Mouse (Mus musculus) thymus, adult 2 months (tissue): ENCODE data around the gene Krt79. TPM values are rescaled to one million over a fixed set of nuclear protein-coding genes. Genes with fewer than 3 reads are reported as not detected.

Source experiments
- DNase-seq: peaks from one replicate; pipeline ENCODE4 v3.0.0; 2021
- H3K27ac ChIP-seq: fragments of 200-500 bp; 2 replicates; pipeline ENCODE4 v1.5.1; 2012; ENCODE audit warnings: low read length, control low read depth; ENCODE audit not compliant: control insufficient read depth, insufficient read depth
- H3K27me3 ChIP-seq: fragments of 200-500 bp; 2 replicates; pipeline ENCODE4 v1.6.1; 2012; ENCODE audit warnings: mild to moderate bottlenecking, low read length, moderate library complexity, mixed read lengths; ENCODE audit not compliant: control insufficient read depth, insufficient read depth
- H3K36me3 ChIP-seq: fragments of 200-500 bp; 2 replicates; pipeline ENCODE4 v1.6.1; 2012; ENCODE audit warnings: mild to moderate bottlenecking, low read length, moderate library complexity; ENCODE audit not compliant: control insufficient read depth, insufficient read depth
- H3K4me1 ChIP-seq: fragments of 200-500 bp; replicated peaks from 2 replicates; pipeline ENCODE4 v1.6.1; 2012; ENCODE audit warnings: low read length; ENCODE audit not compliant: control insufficient read depth, insufficient read depth
- H3K4me3 ChIP-seq: fragments of 200-500 bp; 2 replicates; pipeline ENCODE4 v1.5.1; 2012; ENCODE audit warnings: mild to moderate bottlenecking, low read length, control low read depth, moderate library complexity; ENCODE audit not compliant: control insufficient read depth, insufficient read depth
- CTCF ChIP-seq: fragments of 200-500 bp; IDR thresholded peaks from 2 replicates; pipeline ENCODE4 v1.5.1; 2012; ENCODE audit warnings: mild to moderate bottlenecking, control low read depth, low read length, moderate library complexity, borderline replicate concordance; ENCODE audit not compliant: control insufficient read depth, poor library complexity, insufficient read depth; ENCODE audit errors: extremely low read depth
- POLR2A ChIP-seq: fragments of 200-500 bp; IDR thresholded peaks from 2 replicates; pipeline ENCODE4 v1.6.1; 2012; ENCODE audit warnings: mild to moderate bottlenecking, low read length, control low read depth, moderate library complexity; ENCODE audit not compliant: control insufficient read depth, poor library complexity, insufficient read depth; ENCODE audit errors: extremely low read depth
- WGBS: fragments of 180-500 bp; shearing (Covaris S2); methylation state at CpG from one replicate; pipeline ENCODE4 v1.1.7; 2018; 5-methylcytosine and 5-hydroxymethylcytosine counted together
- polyA plus RNA-seq: library from polyadenylated mRNA; depleted of rRNA; stranded (reverse); fragments of >200 nt; gene quantifications from 2 replicates; pipeline ENCODE4 v1.2.3, GENCODE M21; 2012; rRNA removed

The Krt79 gene
- 1.7 and 1.8 TPM in 2 replicates for polyA plus RNA-seq

- no peaks in the 10 kb centered on the region for H3K4me1 ChIP-seq
- WGBS = 66% methylated on average over 6 of the region's 6 CpGs
- no peaks in the 10 kb centered on the region for H3K27me3 ChIP-seq
Measured at GRCm38 (mm10) chr15:101940274-101940829, at the start of gene Krt79. TSS of gene Krt79 (minus strand) at chr15:101940324.

GRCm38 (mm10) chr15:101988714-101989113 is 48.6 kb upstream of the Krt79 start:
- DNase-seq = no peak
- Histone ChIP-seq H3K36me3 (no peaks in the 10 kb centered on the region), H3K27me3 (no peaks in the 10 kb centered on the region), H3K27ac (no peak overlapping the region), H3K4me3 (no peak overlapping the region), H3K4me1 (peaks cover 3% of the 10 kb centered on the region)
- WGBS = 70% methylated on average over 8 of the region's 8 CpGs
- TF ChIP-seq POLR2A (no peak), CTCF (no peak)

More at GRCm38 (mm10) chr15:101940274-101940829, at the start of gene Krt79:
- Histone ChIP-seq H3K4me3 (no peak within 1 kb of the TSS), H3K27ac (no peak within 1 kb of the TSS), H3K36me3 (no peaks in the 10 kb centered on the region)
- no peak for DNase-seq
- TF ChIP-seq POLR2A (no peak), CTCF (no peak)

- peak; percentile 77 for DNase-seq
- Histone ChIP-seq H3K27me3 (no peaks in the 10 kb centered on the region), H3K36me3 (no peaks in the 10 kb centered on the region), H3K27ac (no peak overlapping the region), H3K4me1 (peaks cover 3% of the 10 kb centered on the region), H3K4me3 (no peak overlapping the region)
- no peak for TF ChIP-seq POLR2A
- TF ChIP-seq CTCF = no peak
- WGBS = 1% methylated on average over 10 of the region's 10 CpGs
Measured at GRCm38 (mm10) chr15:101988119-101988518, 48.0 kb upstream of the Krt79 start.

GRCm38 (mm10) chr15:101984746-101985145 is 44.6 kb upstream of the Krt79 start:
- no peak for DNase-seq
- Histone ChIP-seq H3K27ac (no peak overlapping the region), H3K4me1 (peaks cover 3% of the 10 kb centered on the region), H3K36me3 (no peaks in the 10 kb centered on the region), H3K4me3 (no peak overlapping the region), H3K27me3 (no peaks in the 10 kb centered on the region)
- TF ChIP-seq POLR2A (no peak), CTCF (no peak)
- 7% methylated on average over 6 of the region's 6 CpGs for WGBS

- peak; percentile 79 for DNase-seq
- Histone ChIP-seq H3K27ac (no peak overlapping the region), H3K4me1 (peaks cover 3% of the 10 kb centered on the region), H3K27me3 (no peaks in the 10 kb centered on the region), H3K4me3 (no peak overlapping the region), H3K36me3 (no peaks in the 10 kb centered on the region)
- 5% methylated on average over 15 of the region's 15 CpGs for WGBS
- TF ChIP-seq CTCF = peak; percentile 78; the same call in 1 of the 2 replicates
- TF ChIP-seq POLR2A = no peak
Measured at GRCm38 (mm10) chr15:101983949-101984601, 44.0 kb upstream of the Krt79 start.

GRCm38 (mm10) chr15:101983315-101983948 is 43.3 kb upstream of the Krt79 start:
- Histone ChIP-seq H3K4me3 (no peak overlapping the region), H3K36me3 (no peaks in the 10 kb centered on the region), H3K27ac (no peak overlapping the region), H3K27me3 (no peaks in the 10 kb centered on the region), H3K4me1 (peaks cover 3% of the 10 kb centered on the region)
- no peak for DNase-seq
- TF ChIP-seq CTCF (no peak), POLR2A (no peak)
- 73% methylated on average over 13 of the region's 13 CpGs for WGBS
